Mouse (Mus musculus): ENCODE data around the gene Kcnc4. TPM values are rescaled to one million over a fixed set of nuclear protein-coding genes. Genes with fewer than 3 reads are reported as not detected.

Gene Kcnc4
- total RNA-seq, 1 experiment from 2014 or later, result not detected

DNA sequence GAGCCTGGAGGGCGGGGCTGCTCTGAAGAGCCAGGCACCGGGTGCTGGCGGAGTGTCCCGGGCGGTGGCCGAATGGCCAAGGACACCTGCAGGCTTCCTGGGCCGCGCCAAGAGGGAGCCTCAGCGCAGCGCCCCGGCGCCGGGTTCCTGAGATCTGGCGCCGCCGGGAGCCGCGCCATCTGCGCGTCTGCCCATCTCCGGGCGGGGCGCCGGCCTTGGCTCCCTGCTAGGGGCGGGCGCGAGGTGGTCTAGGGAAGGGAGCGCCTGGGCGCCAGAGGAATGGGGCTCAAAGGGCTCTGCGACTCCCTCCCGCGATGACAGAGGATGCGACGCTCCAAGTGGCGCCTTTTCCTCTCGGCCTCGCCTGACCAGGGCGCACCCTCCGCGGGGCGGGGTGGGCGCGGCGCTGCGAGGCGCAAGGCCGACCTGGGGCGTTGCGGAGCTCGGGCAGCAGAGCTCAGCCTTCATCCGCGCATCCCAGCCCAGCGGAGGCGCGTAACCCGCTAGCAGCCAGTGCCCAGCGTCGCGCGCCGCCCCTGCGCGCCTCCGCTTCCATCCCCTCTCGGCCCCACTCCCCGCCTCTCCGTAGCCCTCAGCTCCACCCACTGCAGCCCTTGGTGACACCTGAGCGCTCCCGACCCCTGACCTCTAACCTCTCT, 550 bp upstream of the Kcnc4 start:
- no peak for ATAC-seq (replicated peaks; ENCODE audit: low read depth, poor library complexity, severe bottlenecking)

- peak; percentile 50 for ATAC-seq (replicated peaks; ENCODE audit: low read depth, poor library complexity, severe bottlenecking)
These were observed 690 bp downstream of the Kcnc4 start for GRCm38 (mm10) chr3:107458528-107459195.

- ATAC-seq (replicated peaks; ENCODE audit: low read depth, poor library complexity, severe bottlenecking), result no peak
These were observed 1.2 kb downstream of the Kcnc4 start for GRCm38 (mm10) chr3:107458104-107458503.

DNA sequence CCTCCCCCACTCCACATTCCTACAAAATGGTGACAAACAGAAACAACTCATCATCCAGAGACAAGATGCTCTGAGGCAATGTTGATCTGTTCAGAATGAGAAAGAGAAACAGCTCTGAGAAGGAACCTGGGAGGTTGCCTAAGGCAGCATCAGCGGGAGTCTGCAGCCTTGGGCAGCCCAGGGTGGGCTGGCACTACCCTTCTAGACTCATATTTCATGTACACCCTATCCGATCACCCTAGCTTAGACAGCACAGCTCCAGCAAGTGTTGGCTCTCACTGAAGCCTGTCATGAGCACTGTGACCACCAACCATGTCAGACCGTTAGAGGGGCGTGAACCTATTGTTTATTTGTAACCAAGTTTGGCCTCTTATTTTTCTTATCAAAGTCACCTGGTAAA, 5.1 kb downstream of the Kcnc4 start:
- ATAC-seq (replicated peaks; ENCODE audit: low read depth, poor library complexity, severe bottlenecking), result no peak

DNA sequence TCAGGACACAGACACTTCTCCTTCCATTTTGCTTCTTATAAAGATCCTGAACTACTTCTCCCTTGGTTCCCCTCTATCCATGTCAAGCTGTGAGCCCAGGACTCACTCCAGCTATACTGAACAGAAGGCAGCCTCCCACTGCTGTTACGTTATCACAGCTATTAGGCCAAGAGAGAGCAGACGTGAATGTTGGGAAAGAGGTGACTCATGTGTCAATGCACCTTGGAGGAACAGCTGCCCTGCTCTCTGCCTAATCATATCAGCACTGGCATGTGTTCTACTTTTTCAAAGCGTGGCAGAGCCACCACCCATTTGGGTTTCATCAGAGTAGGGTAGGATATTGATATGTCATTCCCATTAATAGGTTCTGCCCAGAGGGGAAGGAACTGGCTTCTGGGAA, 12.5 kb downstream of the Kcnc4 start:
- ATAC-seq (replicated peaks; ENCODE audit: low read depth, poor library complexity, severe bottlenecking), result no peak

DNA sequence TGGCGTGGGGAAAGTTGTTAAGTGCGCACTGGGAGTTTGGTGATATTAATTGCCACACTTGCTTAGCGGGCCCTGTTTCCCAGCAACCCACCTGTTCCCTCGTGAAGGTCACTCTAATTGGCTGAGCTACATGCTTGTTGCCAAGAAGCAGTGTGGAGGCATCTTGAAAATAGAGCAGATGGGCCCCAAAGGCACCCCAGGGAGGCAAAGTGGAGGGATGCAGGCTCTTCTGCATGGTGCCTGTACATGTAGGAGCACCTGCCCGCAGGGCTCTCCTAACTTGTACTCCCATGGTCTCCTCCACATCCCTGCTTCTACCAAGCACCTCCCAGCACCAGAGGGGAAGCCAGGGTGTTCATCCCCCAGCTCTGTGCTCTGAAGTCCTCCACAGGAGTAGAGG, 15.5 kb downstream of the Kcnc4 start:
- no peak for ATAC-seq (replicated peaks; ENCODE audit: low read depth, poor library complexity, severe bottlenecking)

DNA sequence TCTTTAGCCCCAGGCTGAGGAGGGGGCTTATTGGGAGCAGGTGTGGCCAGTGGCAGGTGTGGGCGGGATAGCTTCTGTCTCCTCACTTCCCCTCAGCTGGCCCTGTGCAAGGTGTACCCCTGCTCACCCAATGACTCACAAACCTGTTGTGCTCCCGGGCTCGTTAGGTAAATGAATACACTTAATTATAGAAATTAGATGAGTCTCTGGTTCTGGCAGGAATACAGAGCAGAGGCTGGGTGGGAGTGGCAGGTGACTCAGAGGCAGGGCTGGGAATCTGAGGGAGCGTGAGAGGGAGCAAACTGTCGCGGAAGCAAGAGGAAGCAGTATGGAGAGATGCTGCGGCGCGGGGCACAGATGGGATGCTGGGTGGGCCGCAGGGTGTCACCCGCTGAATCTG, 17.2 kb downstream of the Kcnc4 start:
- no peak for ATAC-seq (replicated peaks; ENCODE audit: low read depth, poor library complexity, severe bottlenecking)

- no peak for ATAC-seq (replicated peaks; ENCODE audit: low read depth, poor library complexity, severe bottlenecking)
These were observed 18.0 kb downstream of the Kcnc4 start for GRCm38 (mm10) chr3:107441306-107441705.

DNA sequence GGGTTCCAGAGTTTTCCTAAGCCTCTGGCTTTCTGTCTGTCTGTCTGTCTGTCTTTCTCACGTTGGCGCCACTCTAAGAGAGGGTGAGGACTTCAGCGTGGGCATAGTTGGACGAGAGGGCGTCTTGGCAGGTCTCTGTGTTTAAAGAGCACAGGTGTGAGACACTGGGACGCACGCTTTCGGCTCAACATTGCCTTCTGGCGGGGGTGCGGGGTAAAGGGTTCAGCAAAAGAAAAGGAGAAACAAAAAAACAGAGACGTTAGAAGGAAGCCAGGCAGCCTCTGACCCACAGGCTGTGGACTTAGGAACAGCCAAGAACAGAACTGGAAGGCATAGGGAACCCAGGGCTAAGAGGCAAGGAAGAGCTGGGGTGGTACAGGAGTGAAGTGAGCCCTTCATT, 20.1 kb downstream of the Kcnc4 start:
- ATAC-seq (replicated peaks; ENCODE audit: low read depth, poor library complexity, severe bottlenecking), result no peak

GRCm38 (mm10) chr3:107437666-107438065, 21.7 kb downstream of the Kcnc4 start:
- no peak for ATAC-seq (replicated peaks; ENCODE audit: low read depth, poor library complexity, severe bottlenecking)

- no peak for ATAC-seq (replicated peaks; ENCODE audit: low read depth, poor library complexity, severe bottlenecking)
These were observed 22.9 kb downstream of the Kcnc4 start for GRCm38 (mm10) chr3:107436434-107436833.

- ATAC-seq (replicated peaks; ENCODE audit: low read depth, poor library complexity, severe bottlenecking), result no peak
These were observed 25.7 kb downstream of the Kcnc4 start for GRCm38 (mm10) chr3:107433614-107434013.

DNA sequence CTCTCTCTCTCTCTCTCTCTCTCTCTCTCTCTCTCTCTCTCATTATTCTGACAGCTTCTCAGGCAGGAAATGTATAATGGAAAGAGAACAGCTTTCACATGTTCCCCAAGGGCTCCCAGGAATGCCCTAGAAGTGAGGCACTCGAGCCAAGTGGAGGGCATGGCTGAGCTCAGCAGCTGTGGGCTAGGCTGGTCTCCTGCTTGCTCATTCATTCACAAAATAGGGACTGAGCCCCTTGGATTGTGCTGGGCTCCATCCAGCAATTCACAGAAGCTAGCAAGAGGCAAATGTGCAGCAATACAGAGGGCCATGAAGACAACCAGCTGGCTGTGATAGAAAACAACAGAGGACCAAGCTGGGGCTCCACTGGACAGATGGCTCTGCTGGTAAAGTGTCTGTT, 28.1 kb downstream of the Kcnc4 start:
- ATAC-seq (replicated peaks; ENCODE audit: low read depth, poor library complexity, severe bottlenecking), result no peak

- ATAC-seq (replicated peaks; ENCODE audit: low read depth, poor library complexity, severe bottlenecking), result no peak
These were observed 34.9 kb downstream of the Kcnc4 start for GRCm38 (mm10) chr3:107424258-107425041.

- ATAC-seq (replicated peaks; ENCODE audit: low read depth, poor library complexity, severe bottlenecking), result no peak
These were observed 39.2 kb downstream of the Kcnc4 start for GRCm38 (mm10) chr3:107420156-107420555.

DNA sequence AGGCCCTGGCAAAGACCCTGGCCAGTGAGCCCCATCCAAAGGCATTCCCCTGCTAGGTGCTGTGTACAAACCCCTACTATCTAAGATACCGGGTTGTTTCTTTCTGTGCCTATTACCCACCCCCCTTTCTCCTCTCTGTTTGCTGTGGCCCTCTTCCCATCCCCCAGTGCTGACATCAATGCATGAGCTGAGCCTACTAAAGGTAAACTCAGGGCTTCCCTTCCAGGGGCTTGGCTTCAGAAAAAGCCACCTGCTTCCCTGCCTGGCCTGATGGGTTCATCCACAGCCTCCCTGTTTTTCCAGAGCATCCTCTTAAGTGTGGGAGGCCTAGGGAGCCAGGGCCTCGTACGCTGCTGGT, 42.1 kb downstream of the Kcnc4 start:
- ATAC-seq (replicated peaks; ENCODE audit: low read depth, poor library complexity, severe bottlenecking), result no peak

- no peak for ATAC-seq (replicated peaks; ENCODE audit: low read depth, poor library complexity, severe bottlenecking)
These were observed 42.6 kb downstream of the Kcnc4 start for GRCm38 (mm10) chr3:107416541-107417286.

GRCm38 (mm10) chr3:107413093-107413492, 46.3 kb downstream of the Kcnc4 start:
- no peak for ATAC-seq (replicated peaks; ENCODE audit: low read depth, poor library complexity, severe bottlenecking)

DNA sequence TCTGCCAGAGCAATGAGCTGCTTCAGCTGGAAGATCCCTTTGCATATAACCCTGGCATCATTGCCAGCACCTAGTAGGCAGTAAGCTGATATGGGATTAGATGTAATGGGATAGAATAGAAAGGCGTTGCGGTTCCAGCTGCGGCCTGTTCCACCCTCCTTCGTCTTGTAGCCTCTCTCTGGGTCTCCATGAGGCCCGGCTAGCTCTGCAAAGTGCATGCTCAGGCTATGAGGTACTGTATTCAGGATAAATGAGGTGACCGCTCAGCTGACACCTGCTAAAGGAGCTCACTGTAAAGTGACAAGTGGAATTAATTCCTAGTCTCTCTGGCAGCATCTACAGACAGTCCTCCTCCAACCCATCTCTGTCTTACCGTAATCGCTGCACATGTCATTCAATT, 46.8 kb downstream of the Kcnc4 start:
- ATAC-seq (replicated peaks; ENCODE audit: low read depth, poor library complexity, severe bottlenecking), result no peak

DNA sequence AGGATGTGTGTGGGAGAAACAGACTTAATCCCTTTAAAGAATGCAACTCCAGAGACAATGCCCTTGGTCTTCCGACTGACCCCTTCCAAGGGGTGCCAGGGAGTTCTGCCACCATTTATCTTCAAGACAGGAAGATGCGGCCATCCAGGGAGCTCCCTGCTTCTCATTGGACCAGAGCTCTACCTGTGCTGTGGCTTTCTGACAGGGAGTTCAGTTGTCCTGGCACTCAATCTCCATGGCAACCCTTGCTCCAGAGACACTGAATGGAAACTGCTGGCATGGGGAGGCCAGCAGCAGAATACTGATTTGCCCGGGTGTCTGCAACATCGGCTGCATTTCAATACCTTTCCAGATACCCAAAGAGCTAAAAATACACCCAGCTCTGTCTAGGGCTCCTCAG, 47.7 kb downstream of the Kcnc4 start:
- no peak for ATAC-seq (replicated peaks; ENCODE audit: low read depth, poor library complexity, severe bottlenecking)

- ATAC-seq (replicated peaks; ENCODE audit: low read depth, poor library complexity, severe bottlenecking), result no peak
These were observed 58.0 kb downstream of the Kcnc4 start for GRCm38 (mm10) chr3:107401401-107401800.

Data from common myeloid progenitor, adult 5-6 weeks (primary cell).